9 mouse cellular contexts compared by ENCODE assay signal in the genomic region with DNA sequence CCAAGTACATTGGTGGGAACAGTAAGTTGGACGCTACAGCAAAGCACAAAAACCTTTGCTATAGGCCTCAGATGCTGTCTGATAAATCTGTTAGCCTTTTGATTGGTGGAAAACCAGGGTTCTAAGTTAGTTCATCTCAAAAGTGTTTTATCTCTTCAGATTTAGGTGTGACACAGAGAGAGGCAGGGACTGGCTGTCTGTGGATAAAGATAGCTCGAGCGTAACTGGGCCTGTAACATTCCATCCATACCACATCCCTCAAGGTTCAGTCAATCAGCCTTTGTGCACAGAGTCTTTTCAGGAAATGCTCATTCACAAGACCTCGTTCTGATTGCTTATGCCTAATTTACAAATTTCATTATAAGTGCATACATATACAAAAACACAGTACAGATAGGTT. TPM values are rescaled to one million over a fixed set of nuclear protein-coding genes. Genes with fewer than 3 reads are reported as not detected.
A peak's percentile ranks its signal among the peaks of the same experiment; 100 is the strongest.
DNase-seq lines count a peak whose midpoint lies in the region; ATAC-seq and TF ChIP-seq lines count a peak whose summit lies in the region.
"Had no signal": no experiment of that assay in that cellular context is flagged by ENCODE, and none has a peak within 500 bp of the region (broad histone marks: within the 10 kb centered on the region; RNA-seq: fewer than 3 reads in every experiment).

No protein-coding gene starts in this region.

- no peaks in the 10 kb centered on the region for H3K36me3 ChIP-seq in intestine, embryonic 14.5 days (ENCODE audit: control insufficient read depth, insufficient read depth, low read length)
- H3K36me3 ChIP-seq in intestine, postnatal 0 days (ENCODE audit: control insufficient read depth, insufficient read depth), result no peaks in the 10 kb centered on the region
- no peaks in the 10 kb centered on the region for H3K36me3 ChIP-seq in heart, postnatal 0 days (replicated peaks; ENCODE audit: control insufficient read depth, insufficient read depth, low read length)
- peaks cover 5% of the 10 kb centered on the region; the same call in 1 of the 2 replicates for H3K36me3 ChIP-seq in midbrain, embryonic 10.5 days

- no peak for TF ChIP-seq EP300 in heart, postnatal 0 days (IDR thresholded peaks at IDR 0.05; ENCODE audit: low read depth)

- H3K9me3 ChIP-seq in intestine, embryonic 14.5 days (ENCODE audit: control insufficient read depth, low read length), result no peaks in the 10 kb centered on the region
- no peaks in the 10 kb centered on the region for H3K9me3 ChIP-seq in intestine, postnatal 0 days (ENCODE audit: control insufficient read depth)
- H3K9me3 ChIP-seq in heart, postnatal 0 days (replicated peaks; ENCODE audit: control insufficient read depth, low read length), result no peaks in the 10 kb centered on the region
- H3K9me3 ChIP-seq in midbrain, embryonic 10.5 days (replicated peaks), result no peaks in the 10 kb centered on the region
- H3K9me3 ChIP-seq: G1E had no signal

- intact Hi-C loops in gastrocnemius, postnatal 14 days (cut with DNase I; ENCODE audit: low total_unique reads), result no loop called here

- H3K4me3 ChIP-seq in intestine, embryonic 14.5 days (ENCODE audit: low read depth, low read length), result no peak overlapping the region
- H3K4me3 ChIP-seq in intestine, postnatal 0 days (ENCODE audit: low read depth, low read length), result no peak overlapping the region
- peak overlapping the region; percentile 18; the same call in 1 of the 2 replicates for H3K4me3 ChIP-seq in heart, postnatal 0 days (ENCODE audit: low read depth, low read length)
- peak overlapping the region; percentile 29 for H3K4me3 ChIP-seq in midbrain, embryonic 10.5 days

- H3K4me2 ChIP-seq in intestine, embryonic 14.5 days (ENCODE audit: low read length), result no peak overlapping the region
- no peak overlapping the region; the same call in 1 of the 2 replicates for H3K4me2 ChIP-seq in intestine, postnatal 0 days (replicated peaks; ENCODE audit: low read depth)
- peak overlapping the region; percentile 55 for H3K4me2 ChIP-seq in heart, postnatal 0 days (ENCODE audit: low read depth, low read length)

- TF ChIP-seq CTCF in intestine, postnatal 0 days (IDR thresholded peaks at IDR 0.05; ENCODE audit: low read depth), result no peak
- TF ChIP-seq CTCF in heart, postnatal 0 days (IDR thresholded peaks at IDR 0.05; ENCODE audit: low read depth), result no peak

- H3K4me1 ChIP-seq in intestine, embryonic 14.5 days (replicated peaks; ENCODE audit: control insufficient read depth, insufficient read depth, low read length), result peaks cover 25% of the 10 kb centered on the region
- peaks cover 10% of the 10 kb centered on the region; the same call in 1 of the 2 replicates for H3K4me1 ChIP-seq in intestine, postnatal 0 days (replicated peaks; ENCODE audit: control insufficient read depth, insufficient read depth, low read length)
- H3K4me1 ChIP-seq in heart, postnatal 0 days (ENCODE audit: control insufficient read depth, insufficient read depth), result peaks cover 36% of the 10 kb centered on the region
- peaks cover 42% of the 10 kb centered on the region for H3K4me1 ChIP-seq in midbrain, embryonic 10.5 days

- no peak for ATAC-seq in intestine, embryonic 14.5 days (replicated peaks; ENCODE audit: low FRiP score, low TSS enrichment, low read depth)
- ATAC-seq in intestine, postnatal 0 days, result no peak
- ATAC-seq in heart, postnatal 0 days (ENCODE audit: insufficient read depth, low read depth), result peak; percentile 21; the same call in 1 of the 2 replicates

- no peak overlapping the region for H3K27ac ChIP-seq in intestine, embryonic 14.5 days (ENCODE audit: low read depth)
- H3K27ac ChIP-seq in intestine, postnatal 0 days (ENCODE audit: low read depth, low read length), result no peak overlapping the region
- H3K27ac ChIP-seq in heart, postnatal 0 days (ENCODE audit: low read depth), result peak overlapping the region; percentile 89
- peak overlapping the region; percentile 52; the same call in 1 of the 2 replicates for H3K27ac ChIP-seq in midbrain, embryonic 10.5 days (replicated peaks)

- DNase-seq in intestine, embryonic 14.5 days (ENCODE audit: low spot score), result peak; percentile 33
- peak; percentile 56 for DNase-seq in c-Kit-positive CD71-positive TER-119-positive erythroid progenitor cells, embryonic 14.5 days (ENCODE audit: low spot score)
- DNase-seq in heart, postnatal 0 days (ENCODE audit: low spot score), result peak; percentile 88
- DNase-seq in midbrain, embryonic 10.5 days (ENCODE audit: low spot score), result no peak
- no peak for DNase-seq in thymus, postnatal 14 days
- no peak for DNase-seq in gastrocnemius, postnatal 14 days
- no peak for DNase-seq in gastrocnemius, adult 8-10 months (ENCODE audit: low spot score in 2 of 2)

- WGBS in intestine, embryonic 14.5 days, result 30% methylated on average over 4 of the region's 4 CpGs
- WGBS in intestine, postnatal 0 days, result 33% methylated on average over 4 of the region's 4 CpGs
- WGBS in heart, postnatal 0 days, result 6% methylated on average over 4 of the region's 4 CpGs
- 21% methylated on average over 4 of the region's 4 CpGs for WGBS in midbrain, embryonic 10.5 days

- no peaks in the 10 kb centered on the region for H3K27me3 ChIP-seq in intestine, embryonic 14.5 days (replicated peaks; ENCODE audit: control insufficient read depth, insufficient read depth, low read length)
- no peaks in the 10 kb centered on the region for H3K27me3 ChIP-seq in intestine, postnatal 0 days (replicated peaks; ENCODE audit: control insufficient read depth, insufficient read depth, low read length)
- no peaks in the 10 kb centered on the region for H3K27me3 ChIP-seq in heart, postnatal 0 days (ENCODE audit: control insufficient read depth, insufficient read depth, low read length)
- H3K27me3 ChIP-seq in midbrain, embryonic 10.5 days (ENCODE audit: low read depth, poor library complexity, severe bottlenecking), result peaks cover 1% of the 10 kb centered on the region; the same call in 1 of the 2 replicates

- no peak overlapping the region for H3K9ac ChIP-seq in intestine, embryonic 14.5 days (ENCODE audit: low read length)
- no peak overlapping the region for H3K9ac ChIP-seq in intestine, postnatal 0 days (ENCODE audit: low read depth, low read length)
- H3K9ac ChIP-seq in heart, postnatal 0 days (replicated peaks; ENCODE audit: low read depth, low read length), result peak overlapping the region; percentile 38

RNA-seq across cellular contexts. Expression of a gene that starts 3.4 kb away (rescaled TPM):
- polyA plus RNA-seq in intestine, embryonic 14.5 days (2014; fragmentation: Nextera tagmentation; extraction: Ambion mirVana), result 36.7 and 39.3 TPM in 2 replicates
- polyA plus RNA-seq in intestine, postnatal 0 days (2015; fragmentation: Nextera tagmentation; extraction: Ambion mirVana), result 24.3 and 26.1 TPM in 2 replicates
- 23.8 and 27.6 TPM in 2 replicates for total RNA-seq in heart, postnatal 0 days (2014; rRNA removed; ENCODE audit: low replicate concordance)
- polyA plus RNA-seq in heart, postnatal 0 days (2015; fragmentation: Nextera tagmentation; extraction: Ambion mirVana), result 67.6 and 75.7 TPM in 2 replicates
- polyA plus RNA-seq in midbrain, embryonic 10.5 days (2016; fragmentation: Nextera tagmentation; extraction: Ambion mirVana), result 37.8 and 37.9 TPM in 2 replicates
- total RNA-seq in gastrocnemius, postnatal 14 days (2021), result 10 to 100 TPM; 12.5 to 12.8 TPM
- total RNA-seq in gastrocnemius, adult 8-10 months (2022), result 10 to 100 TPM in 2 of 4 experiments, 1 to 10 TPM in 2; 9.1 to 12.6 (median 10.2) TPM

RNA-seq across cellular contexts. Expression of a gene that starts 43.1 kb away (rescaled TPM):
- 1.8 and 3.1 TPM in 2 replicates for polyA plus RNA-seq in intestine, embryonic 14.5 days (2014; fragmentation: Nextera tagmentation; extraction: Ambion mirVana)
- 15.6 and 17.5 TPM in 2 replicates for polyA plus RNA-seq in intestine, postnatal 0 days (2015; fragmentation: Nextera tagmentation; extraction: Ambion mirVana)
- total RNA-seq in heart, postnatal 0 days (2014; rRNA removed; ENCODE audit: low replicate concordance), result 398 and 403 TPM in 2 replicates
- 321 and 340 TPM in 2 replicates for polyA plus RNA-seq in heart, postnatal 0 days (2015; fragmentation: Nextera tagmentation; extraction: Ambion mirVana)
- polyA plus RNA-seq in midbrain, embryonic 10.5 days (2016; fragmentation: Nextera tagmentation; extraction: Ambion mirVana), result 0.37 and 0.87 TPM in 2 replicates
- total RNA-seq in gastrocnemius, postnatal 14 days (2021), result 1 to 10 TPM; 1.4 to 1.7 TPM
- 1 to 10 TPM in 3 of 4 experiments, under 1 TPM in 1; 0.47 to 2.0 (median 1.5) TPM for total RNA-seq in gastrocnemius, adult 8-10 months (2022)

Comparison
In these comparisons a context has a peak if more than half of its experiments do, and no peak if none do; other contexts are left out.
1. DNase-seq: peak in intestine, embryonic 14.5 days (single experiment), c-Kit-positive CD71-positive TER-119-positive erythroid progenitor cells, embryonic 14.5 days (single experiment) and heart, postnatal 0 days (single experiment); none in midbrain, embryonic 10.5 days (single experiment), thymus, postnatal 14 days (single experiment), gastrocnemius, postnatal 14 days (single experiment) and gastrocnemius, adult 8-10 months (0 of 2).
2. H3K27ac ChIP-seq: peak in heart, postnatal 0 days (single experiment) and midbrain, embryonic 10.5 days (single experiment); none in intestine, embryonic 14.5 days (single experiment) and intestine, postnatal 0 days (single experiment).
3. H3K4me3 ChIP-seq: peak in heart, postnatal 0 days (single experiment) and midbrain, embryonic 10.5 days (single experiment); none in intestine, embryonic 14.5 days (single experiment) and intestine, postnatal 0 days (single experiment).
4. RNA of a gene that starts 43.1 kb away (polyA plus RNA-seq): 321 to 340 TPM in heart, postnatal 0 days; 15.6 to 17.5 TPM in intestine, postnatal 0 days, 1.8 to 3.1 TPM in intestine, embryonic 14.5 days and 0.37 to 0.87 TPM in midbrain, embryonic 10.5 days; every median in the first group is over 10 times any median in the second.